Mouse (Mus musculus): ENCODE results near the gene Smg9.

The Smg9 gene

GRCm38 (mm10) chr7:24406528-24407344, 7.3 kb downstream of the Smg9 start:
- DNase-seq (ENCODE audit: low spot score in 2 of 2): peak in 1 of 2 experiments; percentile 30

GRCm38 (mm10) chr7:24408186-24408585, 8.8 kb downstream of the Smg9 start:
- no peak for DNase-seq (ENCODE audit: low spot score in 2 of 2)

- DNase-seq (ENCODE audit: low spot score in 2 of 2): no peak
Measured at GRCm38 (mm10) chr7:24410123-24410522, 10.7 kb downstream of the Smg9 start.

GRCm38 (mm10) chr7:24410831-24411230, 11.4 kb downstream of the Smg9 start:
- DNase-seq (ENCODE audit: low spot score in 2 of 2): no peak

GRCm38 (mm10) chr7:24413630-24414029, 14.2 kb downstream of the Smg9 start:
- no peak for DNase-seq (ENCODE audit: low spot score in 2 of 2)

- DNase-seq (ENCODE audit: low spot score in 2 of 2): no peak
Measured at GRCm38 (mm10) chr7:24415261-24415660, 15.8 kb downstream of the Smg9 start.

GRCm38 (mm10) chr7:24419579-24419978, 20.2 kb downstream of the Smg9 start:
- DNase-seq (ENCODE audit: low spot score in 2 of 2): no peak

- no peak for DNase-seq (ENCODE audit: low spot score in 2 of 2)
Measured at GRCm38 (mm10) chr7:24421648-24422047, 22.2 kb downstream of the Smg9 start.

- DNase-seq (ENCODE audit: low spot score in 2 of 2): no peak
Measured at GRCm38 (mm10) chr7:24422251-24422650, 22.8 kb downstream of the Smg9 start.

- DNase-seq (ENCODE audit: low spot score in 2 of 2): no peak
Measured at GRCm38 (mm10) chr7:24423107-24423763, 23.8 kb downstream of the Smg9 start.

- DNase-seq (ENCODE audit: low spot score in 2 of 2): no peak
Measured at GRCm38 (mm10) chr7:24423956-24424732, 24.7 kb downstream of the Smg9 start.

- no peak for DNase-seq (ENCODE audit: low spot score in 2 of 2)
Measured at GRCm38 (mm10) chr7:24425919-24426318, 26.5 kb downstream of the Smg9 start.

GRCm38 (mm10) chr7:24427168-24427567, 27.7 kb downstream of the Smg9 start:
- DNase-seq (ENCODE audit: low spot score in 2 of 2): no peak

- no peak for DNase-seq (ENCODE audit: low spot score in 2 of 2)
Measured at GRCm38 (mm10) chr7:24428725-24429124, 29.3 kb downstream of the Smg9 start.

- DNase-seq (ENCODE audit: low spot score in 2 of 2): peak; percentile 82 to 86
Measured at GRCm38 (mm10) chr7:24429413-24430112, 30.1 kb downstream of the Smg9 start.

- no peak for DNase-seq (ENCODE audit: low spot score in 2 of 2)
Measured at GRCm38 (mm10) chr7:24430551-24431345, 31.3 kb downstream of the Smg9 start.

- DNase-seq (ENCODE audit: low spot score in 2 of 2): no peak
Measured at GRCm38 (mm10) chr7:24431713-24432112, 32.3 kb downstream of the Smg9 start.

GRCm38 (mm10) chr7:24435305-24435704, 35.9 kb downstream of the Smg9 start:
- no peak for DNase-seq (ENCODE audit: low spot score in 2 of 2)

GRCm38 (mm10) chr7:24437981-24438380, 38.6 kb downstream of the Smg9 start:
- peak; percentile 76 to 78 for DNase-seq (ENCODE audit: low spot score in 2 of 2)

- no peak for DNase-seq (ENCODE audit: low spot score in 2 of 2)
Measured at GRCm38 (mm10) chr7:24439191-24439590, 39.8 kb downstream of the Smg9 start.

GRCm38 (mm10) chr7:24439891-24440290, 40.5 kb downstream of the Smg9 start:
- DNase-seq (ENCODE audit: low spot score in 2 of 2): no peak
